Mouse (Mus musculus) kidney, adult 8-10 months (tissue): ENCODE results near the gene 1700010I14Rik.
A peak's percentile ranks its signal among the peaks of the same experiment; 100 is the strongest.

ENCODE experiments used
- DNase-seq, 2 experiments: peaks; one replicate each; pipeline ENCODE4 v3.0.0; 2022

The 1700010I14Rik gene

DNA sequence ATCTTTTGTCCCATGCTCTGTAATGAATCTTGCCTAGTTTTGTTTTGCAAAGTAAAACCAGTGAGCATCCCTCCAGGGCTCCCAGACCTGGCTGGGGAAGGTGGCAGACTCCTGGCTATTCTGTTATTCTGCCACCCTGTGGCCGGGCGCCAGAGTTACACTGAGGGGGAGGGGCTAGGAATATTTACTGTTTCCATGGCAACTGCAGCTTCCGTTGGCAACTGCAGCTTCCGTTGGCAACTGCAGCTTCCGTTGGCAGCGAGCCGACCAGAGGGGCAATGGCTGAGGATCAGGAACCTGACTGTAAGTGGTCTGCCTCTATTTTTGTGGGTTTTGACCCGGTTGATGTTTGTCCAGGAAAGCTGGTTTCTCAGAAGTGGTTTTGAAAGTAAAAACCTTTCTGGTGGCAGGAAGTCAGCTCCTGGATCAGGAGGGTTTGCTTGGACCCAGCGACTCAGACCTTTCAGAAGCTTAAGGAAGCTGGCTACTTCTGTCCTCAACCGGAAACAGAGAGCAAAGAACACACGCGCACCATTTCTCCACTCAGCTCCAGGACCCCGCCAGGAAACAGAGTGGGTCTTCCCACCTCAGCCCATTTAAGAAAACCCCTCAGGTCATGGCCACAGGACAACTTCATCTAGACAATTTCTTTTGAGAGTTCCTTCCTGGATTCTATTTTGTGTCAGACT is at the start of gene 1700010I14Rik:
TSS of gene 1700010I14Rik (plus strand) at position 215 of the 689 bp plus-strand sequence.
- DNase-seq: peak; percentile 88 to 93

DNA sequence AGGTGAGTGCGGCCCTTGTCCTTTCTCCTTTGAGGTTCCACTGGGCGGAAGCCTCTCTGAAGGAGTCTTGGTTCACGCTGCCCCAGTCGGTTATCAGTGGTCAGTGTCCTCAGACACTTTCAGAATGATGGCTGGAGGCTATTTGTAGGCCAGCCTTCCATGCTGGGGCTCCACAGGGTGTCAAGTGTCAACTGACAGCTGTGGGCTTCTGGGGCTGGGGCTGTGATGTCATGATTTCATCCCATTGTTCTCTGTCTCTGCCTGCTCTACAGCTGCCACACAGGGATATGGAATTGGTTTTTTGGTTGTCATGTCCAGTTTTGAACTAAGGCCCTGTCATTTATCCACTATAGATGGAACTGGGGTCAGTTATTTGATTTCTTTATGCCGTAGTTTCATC is 36.5 kb upstream of the 1700010I14Rik start:
- no peak for DNase-seq

DNA sequence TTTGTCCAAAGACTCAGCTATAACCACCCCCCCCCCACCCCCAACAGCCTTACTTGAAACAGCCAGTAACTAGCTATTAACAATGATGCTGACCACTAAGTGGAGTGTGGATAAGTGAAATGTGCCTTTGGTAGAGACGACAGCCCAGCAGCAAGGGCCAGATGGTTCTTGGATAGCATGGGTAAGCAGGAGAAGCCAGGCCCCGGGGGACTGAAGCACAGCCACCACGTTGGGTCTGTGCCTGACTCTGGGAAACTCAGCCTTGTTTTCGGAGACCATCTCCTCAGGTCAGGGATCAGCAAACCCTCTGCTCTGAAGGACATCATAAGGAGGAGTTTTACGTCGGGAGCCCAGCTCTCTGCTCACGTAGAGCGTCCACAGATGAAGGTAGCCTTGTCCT is 35.2 kb upstream of the 1700010I14Rik start:
- no peak for DNase-seq

DNA sequence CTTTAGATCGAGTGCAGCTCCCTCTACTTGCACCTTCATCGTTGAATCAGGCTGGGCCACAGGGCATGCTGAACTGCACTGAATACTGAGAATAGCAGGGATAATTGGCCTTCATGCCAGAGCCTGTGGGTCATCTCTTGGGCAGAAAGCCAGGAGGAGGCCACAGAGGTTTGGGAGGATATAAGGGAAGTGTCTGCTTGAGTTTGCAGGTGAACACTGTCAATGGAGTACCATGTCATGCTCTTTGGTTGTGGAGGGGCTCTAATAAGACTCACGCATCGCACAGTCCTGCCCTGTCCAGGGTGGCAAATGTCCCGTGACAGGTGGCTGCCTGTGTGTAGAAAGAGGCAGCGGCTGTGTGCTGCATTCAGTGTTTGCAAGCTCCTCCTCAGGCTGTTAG is 30.0 kb upstream of the 1700010I14Rik start:
- no peak for DNase-seq

DNA sequence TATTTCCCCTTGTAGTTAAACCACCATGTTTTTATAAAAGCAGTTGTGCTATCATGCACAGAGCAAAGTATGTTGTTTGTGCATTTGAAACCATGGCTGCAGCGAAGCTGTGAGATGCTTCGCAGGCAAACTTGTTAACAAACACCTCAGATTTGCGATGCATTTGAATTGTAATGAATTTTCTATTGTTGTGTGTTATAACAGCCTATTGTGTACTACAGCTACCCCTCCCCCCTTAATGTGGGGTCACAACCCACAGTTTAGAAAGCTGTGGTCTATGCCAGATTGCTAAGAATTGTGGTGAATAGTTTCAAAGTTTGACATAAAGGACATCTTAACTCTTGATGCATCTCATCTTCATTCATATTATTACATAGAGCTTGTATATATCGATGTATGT is 27.7 kb upstream of the 1700010I14Rik start:
- no peak for DNase-seq

DNA sequence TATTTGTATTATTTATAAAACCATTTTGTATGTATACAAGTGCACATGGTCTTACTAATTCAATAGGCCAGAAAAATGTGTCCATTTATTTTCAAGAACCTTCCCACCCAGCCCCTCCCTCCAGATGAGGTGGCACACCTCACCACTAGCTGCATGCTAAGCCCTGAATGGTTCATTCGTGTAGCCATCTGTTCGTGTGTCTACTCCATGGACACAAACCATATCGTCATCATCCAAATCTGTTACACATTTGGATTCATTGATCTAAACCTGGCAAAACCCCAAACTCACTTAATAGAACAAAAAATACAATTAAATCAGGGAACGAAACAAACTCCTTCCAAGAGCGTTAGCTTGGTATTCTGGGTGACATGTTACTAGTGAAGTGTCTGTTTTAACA is 27.0 kb upstream of the 1700010I14Rik start:
- no peak for DNase-seq

DNA sequence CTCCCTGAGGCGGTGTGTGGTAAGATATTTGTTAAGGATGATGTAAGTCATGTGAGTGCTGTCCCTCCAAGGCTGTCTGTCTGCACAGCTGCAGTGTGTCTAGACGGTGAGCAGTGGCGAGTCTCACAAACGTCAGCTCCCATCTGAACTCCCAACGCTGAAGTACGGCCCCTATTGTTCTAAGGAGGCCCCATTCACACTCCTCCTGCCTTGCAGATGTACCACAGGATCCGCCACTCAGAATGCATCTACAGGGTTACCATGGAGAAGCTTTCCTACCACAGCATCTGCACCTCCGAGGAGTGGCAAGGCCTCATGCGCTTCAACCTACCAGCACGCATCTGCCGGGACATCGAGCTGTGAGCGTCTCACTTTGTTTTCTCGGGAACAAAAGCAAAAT is 26.5 kb upstream of the 1700010I14Rik start:
- no peak for DNase-seq

DNA sequence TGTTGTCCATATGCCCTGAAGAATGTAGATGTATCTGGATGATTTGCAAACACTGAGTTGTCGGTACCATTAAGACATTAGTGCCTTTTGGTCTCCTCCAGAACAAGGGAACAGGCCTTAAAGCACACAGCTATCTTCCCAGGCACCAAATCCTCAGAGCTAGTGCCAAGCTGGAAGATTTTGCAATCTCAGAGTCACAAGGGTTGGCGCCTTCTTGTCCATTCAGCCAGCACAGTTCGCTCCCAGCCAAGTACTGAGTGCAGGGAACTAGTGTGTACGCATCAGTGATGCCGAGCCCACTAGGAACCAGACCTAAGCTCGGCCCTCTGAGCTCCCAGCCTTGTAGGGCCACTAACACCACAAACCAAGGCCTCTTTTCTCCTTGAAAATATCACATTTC is 23.0 kb upstream of the 1700010I14Rik start:
- DNase-seq: no peak

DNA sequence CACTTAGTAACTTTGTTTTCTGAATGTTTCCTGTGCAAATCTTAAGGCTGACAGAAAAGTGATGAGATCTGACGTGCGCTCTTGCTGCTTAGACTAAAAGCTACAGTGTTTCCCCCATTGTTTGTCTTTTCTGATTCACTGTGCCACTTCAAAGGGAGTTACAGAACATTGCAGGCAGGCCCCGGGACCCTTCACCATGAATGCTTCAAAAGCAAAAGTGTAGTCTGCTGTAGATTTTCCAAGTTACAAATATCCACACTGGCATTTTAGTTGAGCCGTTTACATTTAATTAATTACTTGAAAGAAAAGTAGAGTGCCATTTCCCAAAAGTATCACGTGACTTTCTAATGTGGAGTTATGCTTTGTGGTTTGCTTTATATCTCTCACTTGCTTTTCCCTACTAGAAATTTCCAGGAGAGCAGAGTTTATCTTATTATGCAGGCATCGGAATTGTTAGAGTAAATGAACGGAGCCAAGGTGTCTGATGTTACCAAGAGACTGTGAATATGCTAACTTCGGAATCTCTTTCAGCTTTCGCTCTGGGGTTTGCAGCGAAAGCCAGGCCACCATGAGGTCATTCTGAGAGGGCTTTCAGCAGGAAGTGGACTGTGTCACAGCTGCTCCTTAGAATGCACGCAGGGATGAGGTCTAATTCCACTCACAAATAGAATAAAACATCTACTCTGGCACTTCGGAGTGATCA is 15.8 kb upstream of the 1700010I14Rik start:
- no peak for DNase-seq

DNA sequence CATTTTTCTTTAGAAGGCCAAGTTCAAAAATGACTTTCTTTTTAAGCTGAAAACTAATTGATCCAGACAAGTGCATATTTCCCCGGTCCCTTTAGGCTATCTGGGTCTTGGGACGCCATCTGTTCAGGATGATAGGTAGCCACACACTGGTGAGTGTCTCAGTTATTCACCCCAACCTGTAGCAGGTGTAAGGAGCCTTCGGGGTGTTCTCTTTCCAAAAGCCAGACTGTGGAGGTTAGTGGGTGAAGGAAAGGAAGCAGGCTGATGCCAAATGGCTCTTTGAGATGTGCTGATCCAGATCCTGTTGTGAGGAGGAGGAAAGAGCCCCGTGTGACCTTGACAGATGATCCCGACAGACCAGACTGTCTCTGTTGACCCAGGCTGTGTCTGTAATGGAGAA is 14.8 kb upstream of the 1700010I14Rik start:
- no peak for DNase-seq

DNA sequence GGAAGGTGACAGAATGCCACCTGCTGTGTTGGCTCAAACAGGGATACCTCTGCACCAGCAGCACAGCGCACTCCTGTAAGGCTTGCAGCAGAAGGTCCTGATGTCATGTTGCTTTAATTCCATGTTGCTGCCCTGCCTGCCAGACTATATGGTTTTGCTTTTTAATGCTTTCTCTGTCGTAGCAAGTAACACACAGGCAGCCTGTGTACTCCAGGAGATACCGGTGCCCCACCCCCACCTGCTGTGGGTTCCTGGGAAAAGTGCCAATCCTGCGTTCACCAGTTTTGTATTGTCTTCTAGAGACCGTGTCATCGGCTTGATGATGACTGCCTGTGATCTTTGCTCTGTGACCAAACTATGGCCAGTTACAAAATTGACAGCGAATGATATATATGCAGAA is 13.7 kb upstream of the 1700010I14Rik start:
- DNase-seq: no peak

DNA sequence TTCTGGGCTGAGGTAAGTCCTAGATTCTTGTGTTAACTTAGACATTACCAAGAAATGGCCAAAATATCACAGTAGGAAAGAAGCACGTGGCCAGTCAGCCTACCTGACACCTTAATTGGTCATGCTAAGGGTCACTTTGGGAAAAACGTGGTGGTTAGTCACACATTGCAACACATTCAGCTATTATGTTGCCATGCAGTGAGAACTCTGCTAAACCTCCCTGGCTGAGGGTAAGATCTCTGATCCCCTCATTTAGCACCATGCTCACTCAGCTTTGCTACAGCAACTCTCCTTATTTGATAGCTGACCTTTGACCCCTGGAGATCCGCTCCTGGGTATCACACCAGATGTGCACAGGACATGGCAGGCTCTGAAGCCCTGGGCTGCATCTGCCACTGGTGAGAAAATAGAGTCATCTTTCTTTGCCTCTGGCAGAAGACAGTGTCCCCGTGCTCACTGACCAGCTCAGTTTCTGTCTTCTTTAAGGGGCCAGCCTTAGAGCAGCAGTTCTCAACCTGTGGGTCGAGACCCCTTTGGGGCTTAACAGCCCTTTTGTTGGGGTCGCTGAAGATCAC is 13.2 kb upstream of the 1700010I14Rik start:
- DNase-seq: no peak

DNA sequence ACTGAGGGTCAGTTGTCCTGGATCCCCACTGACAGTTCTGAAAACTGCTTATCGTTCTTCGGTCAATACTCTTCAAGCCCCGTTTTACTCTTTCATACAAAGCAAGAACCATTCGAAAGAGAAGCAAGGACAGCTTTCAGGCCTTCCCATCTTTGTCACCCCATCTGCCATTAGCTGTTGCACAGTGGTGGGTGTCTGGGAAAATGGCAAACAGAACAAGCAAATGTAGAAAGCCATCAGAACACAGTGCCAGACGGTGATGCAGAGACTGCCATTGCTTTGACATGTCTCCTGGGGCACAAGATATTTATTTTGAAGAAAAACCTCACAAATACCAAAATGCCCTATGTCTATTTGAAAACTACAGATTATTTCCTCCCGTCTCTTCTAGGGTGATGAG is 11.4 kb upstream of the 1700010I14Rik start:
- no peak for DNase-seq

DNA sequence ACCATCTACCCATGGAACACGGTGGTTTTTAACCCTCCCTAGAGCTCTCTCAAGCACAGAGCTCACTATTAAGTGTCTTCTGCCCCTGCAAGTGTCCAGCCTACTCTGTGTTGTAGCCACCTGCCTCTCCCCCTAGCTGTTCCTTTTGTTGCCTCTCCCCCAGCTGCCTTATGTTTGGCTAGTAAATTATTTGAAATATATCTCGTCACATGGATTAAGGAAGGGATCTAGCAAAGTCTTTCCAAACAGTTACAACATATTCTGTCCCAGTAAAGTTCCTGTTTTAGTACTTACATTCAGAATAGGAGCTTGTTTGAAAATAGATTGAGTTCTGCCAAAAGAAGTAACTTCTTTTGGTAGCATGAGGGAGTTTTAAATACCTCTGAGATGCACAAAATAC is 10.9 kb upstream of the 1700010I14Rik start:
- no peak for DNase-seq

DNA sequence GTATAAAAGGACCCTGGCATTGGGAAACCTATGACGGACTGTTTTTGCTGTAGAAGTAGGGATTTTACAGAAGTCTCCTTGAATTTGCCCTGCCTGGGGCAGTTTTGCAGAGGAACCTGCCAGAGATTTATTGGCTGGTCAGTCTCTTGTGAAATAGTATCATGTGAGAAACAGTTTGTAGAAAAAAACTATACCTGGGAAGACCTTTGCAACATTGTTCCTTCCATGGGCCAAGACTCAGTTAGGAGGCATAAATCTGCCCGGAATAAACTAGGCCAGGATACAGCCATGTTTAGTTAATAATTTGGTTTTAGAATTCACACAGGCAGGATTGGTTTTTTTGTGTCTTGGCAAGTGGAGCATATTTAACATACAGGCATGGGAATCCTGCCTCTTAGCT is 4.6 kb upstream of the 1700010I14Rik start:
- no peak for DNase-seq

DNA sequence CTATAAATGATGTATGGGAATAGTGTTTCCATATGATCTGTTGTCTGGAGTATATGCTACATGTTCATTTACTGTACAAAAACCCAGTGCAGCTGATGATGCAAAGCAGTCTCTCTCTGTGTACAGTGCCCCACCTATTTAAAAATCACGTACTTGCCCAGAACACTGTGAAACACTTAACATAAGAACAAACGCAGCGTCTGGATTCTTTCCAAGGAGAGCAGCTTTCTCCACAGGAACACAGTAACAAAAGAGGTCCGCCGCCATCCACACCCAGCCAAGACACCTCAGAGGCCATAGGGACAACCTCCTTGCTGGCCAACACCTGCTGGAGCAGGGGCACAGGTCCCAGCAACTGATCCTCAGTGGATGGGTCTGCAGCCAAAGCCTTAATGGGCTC is 2.4 kb upstream of the 1700010I14Rik start:
- DNase-seq: no peak

DNA sequence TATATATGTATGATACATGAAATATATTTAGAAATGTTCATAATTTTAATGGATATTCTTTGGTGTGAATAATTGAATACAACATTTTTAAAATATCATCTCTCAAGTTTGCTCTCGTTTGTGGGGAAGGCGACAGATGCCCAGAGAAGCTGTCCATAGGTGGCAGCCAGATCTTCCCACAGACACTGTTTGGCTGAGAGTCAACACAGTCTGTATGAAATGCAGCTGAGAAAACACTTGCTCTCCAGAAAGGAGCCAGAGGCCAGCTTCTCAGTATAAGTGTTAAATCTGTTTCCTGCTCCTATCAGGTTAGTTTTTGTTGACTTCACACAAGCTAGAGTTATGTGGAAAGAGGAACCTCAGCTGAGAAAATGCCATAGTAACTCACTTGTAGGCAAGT is 1.6 kb upstream of the 1700010I14Rik start:
- DNase-seq: no peak

DNA sequence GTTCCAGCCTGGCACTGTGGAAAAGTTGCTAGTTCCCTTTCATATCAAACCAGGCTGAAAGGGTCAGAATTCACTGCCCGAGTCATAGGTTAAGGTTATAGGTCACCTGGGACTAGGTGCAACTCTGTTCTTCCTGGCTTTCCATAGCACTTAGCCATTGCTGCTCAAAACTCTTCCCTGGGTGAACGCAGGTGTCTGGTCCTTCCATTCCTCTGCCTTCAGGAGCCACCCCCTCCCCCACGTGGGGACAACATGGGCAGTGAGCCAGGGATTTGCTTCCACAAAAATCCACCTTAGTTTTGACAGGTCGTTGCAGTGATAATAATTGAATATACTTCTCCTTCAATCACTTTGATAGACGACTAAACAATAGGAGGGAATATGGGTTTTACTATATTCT is 764 bp upstream of the 1700010I14Rik start:
- no peak for DNase-seq

DNA sequence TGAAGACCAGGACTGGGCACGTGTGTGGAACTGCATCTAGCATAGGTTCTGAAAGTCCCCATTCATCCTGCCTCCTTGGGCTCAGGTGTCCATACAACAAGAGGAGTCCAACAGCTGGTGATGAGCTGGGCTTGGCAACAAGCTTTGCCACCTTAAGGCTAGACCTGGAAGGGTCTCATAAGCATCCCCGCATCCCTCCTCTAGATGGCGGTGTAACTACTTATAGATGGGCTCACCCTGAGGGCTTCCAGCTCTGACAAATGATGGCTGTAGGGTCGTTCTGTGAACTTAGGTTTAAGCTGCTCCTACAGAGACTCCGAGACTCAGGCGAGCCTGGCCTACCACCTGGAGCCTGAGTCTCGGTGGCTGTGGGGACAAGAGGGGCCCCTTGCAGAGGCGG is 3.0 kb downstream of the 1700010I14Rik start:
- DNase-seq: peak in 1 of 2 experiments; percentile 14

DNA sequence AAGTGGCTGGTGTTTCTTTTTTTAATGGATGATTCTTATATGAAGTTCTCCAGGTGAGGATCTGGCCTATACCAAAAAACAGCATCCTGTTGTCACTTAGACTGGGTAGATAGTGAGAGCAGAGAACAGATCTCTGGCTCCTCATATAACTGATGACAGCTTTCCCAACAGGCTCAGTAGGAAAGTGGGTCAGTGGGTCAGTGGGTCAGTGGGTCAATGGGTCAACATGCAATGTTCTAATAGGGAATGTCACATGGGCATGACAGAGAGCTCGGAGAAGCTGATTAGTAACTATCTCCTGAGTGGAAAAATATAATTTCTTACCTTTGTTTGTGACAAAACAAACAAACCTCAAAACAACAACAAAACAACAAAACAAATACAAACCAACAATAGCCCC is 7.2 kb downstream of the 1700010I14Rik start:
- DNase-seq: peak in 1 of 2 experiments; percentile 26

DNA sequence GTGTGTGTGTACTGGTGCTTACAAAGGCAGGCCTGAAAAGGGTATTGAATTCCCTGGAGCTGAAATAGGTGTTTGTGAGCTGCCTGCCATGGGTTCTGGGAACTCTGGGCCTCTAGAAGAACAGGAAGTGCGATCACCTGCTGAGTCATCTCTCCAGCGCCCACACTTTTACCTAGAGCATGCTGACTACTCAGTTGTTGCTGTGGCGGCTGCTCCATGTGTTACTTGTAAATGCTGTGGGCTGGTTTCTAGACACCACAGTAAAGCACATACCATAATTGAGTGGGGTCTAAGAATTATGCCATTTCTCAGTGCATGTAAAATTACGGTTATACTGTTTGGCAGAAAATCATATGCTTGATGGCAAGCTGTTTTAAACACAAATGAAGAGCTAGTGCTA is 14.3 kb downstream of the 1700010I14Rik start:
- DNase-seq: no peak

DNA sequence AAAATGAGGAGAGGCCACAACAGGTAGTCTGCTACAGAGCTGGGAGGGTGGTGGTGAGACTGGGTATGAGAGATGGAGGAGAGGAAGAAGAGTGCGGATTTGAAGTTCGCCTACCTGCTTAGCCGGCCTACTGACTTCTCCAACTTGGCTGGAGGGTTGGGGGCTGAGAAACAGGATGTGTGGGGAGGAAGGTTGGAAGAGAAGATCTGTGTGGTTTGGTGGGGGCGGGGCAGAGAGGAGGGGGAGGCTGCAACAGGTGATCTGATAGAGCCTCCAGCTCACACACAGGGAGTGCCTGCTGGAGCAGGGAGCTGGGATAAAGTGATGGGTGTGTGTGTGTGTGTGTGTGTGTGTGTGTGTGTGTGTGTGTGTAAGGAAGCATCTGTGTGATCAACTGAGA is 16.4 kb downstream of the 1700010I14Rik start:
- no peak for DNase-seq

DNA sequence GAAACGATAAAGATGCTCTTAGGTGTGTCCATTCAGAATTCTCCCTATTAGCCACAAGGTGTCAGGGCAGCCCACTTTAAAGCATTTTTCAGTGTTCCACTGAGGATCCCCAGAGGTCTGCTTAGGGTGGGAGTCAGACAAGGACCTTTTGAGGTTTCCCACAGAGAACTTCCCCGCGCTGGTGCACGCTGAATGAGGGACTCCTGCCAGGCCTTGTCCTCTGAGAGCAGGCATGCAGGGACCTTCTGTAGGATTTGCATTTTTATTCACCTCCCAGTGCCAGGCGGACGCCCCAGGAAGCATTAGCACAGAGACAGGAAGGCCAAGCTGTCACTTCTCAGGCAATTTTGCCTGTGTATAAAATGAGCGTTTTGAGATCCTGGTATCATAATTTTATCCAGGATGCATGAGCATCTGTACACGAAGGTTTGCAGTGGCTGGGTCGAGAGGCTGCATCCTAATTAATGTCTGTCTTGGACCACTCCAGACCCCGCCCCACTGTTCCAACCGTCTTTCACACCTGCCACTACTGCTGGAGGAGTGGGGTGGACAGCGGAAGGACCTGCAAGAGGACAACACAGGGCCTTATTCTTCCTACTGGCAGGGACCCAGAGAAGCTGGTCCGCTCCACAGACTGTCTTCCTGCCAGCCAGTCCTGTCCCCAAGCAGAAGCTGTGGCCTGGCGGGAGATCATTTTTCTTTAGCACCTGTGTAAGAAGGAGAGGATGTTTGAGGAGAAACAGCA is 35.2 kb downstream of the 1700010I14Rik start:
- no peak for DNase-seq

DNA sequence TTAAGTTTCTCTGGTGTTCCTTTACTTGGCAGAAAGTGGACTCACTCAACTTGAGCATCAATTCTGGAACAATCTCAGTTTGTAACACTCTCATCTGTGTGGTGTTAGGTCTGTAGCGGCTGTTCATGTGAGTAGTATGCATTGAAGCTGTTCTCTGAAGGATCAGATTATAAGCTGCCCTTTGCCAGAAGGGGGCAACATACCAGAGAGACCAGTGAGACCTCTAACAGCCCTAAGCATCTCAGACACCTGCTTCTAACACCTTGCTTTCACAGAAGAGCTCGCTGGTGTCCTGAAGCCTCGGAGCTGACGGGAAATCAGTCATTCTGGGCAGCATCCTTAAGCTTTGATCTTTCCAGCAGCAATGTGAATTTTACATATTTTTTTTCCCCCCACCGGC is 42.0 kb downstream of the 1700010I14Rik start:
- DNase-seq: no peak
